Mouse (Mus musculus) cerebellum, adult 2 months (tissue): ENCODE measurements around the gene Calu.

Experiments
- CTCF ChIP-seq: fragments of 200-500 bp; IDR thresholded peaks from 2 replicates; pipeline ENCODE4 v1.5.1; 2011; ENCODE audit warnings: low read depth, mild to moderate bottlenecking, control low read depth, low read length, moderate library complexity, borderline replicate concordance; ENCODE audit not compliant: insufficient read depth
- POLR2A ChIP-seq: fragments of 200-500 bp; IDR thresholded peaks from 2 replicates; pipeline ENCODE4 v1.6.1; 2011; ENCODE audit warnings: low read length, control low read depth, borderline replicate concordance; ENCODE audit not compliant: insufficient read depth

GRCm38 (mm10) chr6:29303251-29303650 lies 44.6 kb upstream of the Calu start:
- TF ChIP-seq CTCF (no peak), POLR2A (no peak)
